Mouse (Mus musculus) naive thymus-derived CD4-positive, alpha-beta T cell, adult 2 months (primary cell): Measurements from ENCODE around the gene Cdrt4.

Source experiments
- DNase-seq: peaks from one replicate; pipeline ENCODE4 v3.0.0-alpha.2; 2011; ENCODE audit warnings: low read depth

Gene Cdrt4

GRCm38 (mm10) chr11:63035420-63036211 is 84.6 kb downstream of the Cdrt4 start:
- DNase-seq = no peak

- no peak for DNase-seq
These were observed 89.1 kb downstream of the Cdrt4 start for GRCm38 (mm10) chr11:63040002-63040661.
